Mouse (Mus musculus) retina, postnatal 7 days (tissue): ENCODE data around the gene Spata5.

Experiments
- DNase-seq: peaks from one replicate; pipeline ENCODE4 v3.0.0-alpha.2; 2012; ENCODE audit warnings: low read depth, low spot score

Gene Spata5

DNA sequence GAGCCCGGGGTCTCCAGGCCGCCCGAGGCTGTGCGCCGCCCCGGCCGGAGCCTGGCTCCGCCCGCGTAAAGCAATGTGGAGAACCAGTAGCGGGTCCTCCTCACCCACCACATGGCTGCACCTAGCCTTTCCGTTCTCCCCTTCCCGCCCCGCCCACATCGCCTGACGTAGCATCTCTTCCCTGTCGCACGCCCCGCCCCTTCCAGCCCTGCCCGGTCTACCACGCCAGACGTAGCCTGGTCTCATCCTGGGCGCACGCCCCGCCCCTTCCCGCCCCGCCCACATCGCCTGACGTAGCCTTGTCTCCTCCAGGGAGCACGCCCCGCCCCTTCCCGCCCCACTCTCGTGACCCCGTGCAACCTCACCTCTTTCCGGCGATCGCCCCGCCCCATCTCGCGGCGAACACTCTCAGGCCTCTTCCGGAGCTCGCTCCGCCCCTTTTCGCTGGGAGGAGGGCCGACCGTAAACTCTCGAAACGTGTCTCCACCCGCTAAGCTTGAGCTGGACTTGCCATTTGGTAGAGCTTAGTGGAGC lies at the start of gene Spata5:
Gene Spata5, plus strand, starts transcription at position 439 of the 534 bp plus-strand sequence.
- peak; percentile 100 for DNase-seq

DNA sequence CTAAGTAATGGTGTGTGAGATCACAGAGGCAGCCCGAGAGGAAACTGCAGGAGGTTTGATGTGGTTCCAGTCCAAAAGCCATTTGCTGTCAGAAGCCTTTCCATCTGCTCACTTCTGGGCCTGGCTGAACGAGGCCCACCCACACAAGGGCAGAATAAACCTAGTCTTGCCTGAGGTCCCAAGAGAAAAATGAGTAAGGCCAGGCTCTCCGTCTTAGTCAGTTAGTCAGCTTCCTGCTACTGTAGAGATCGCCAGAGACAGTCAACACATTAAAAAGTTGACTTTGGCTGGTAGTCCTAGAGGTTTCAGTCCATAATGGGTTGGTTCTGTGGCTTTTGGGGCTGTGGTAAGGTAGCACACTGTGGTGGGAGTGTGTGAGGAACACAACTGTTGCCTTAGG lies 49.3 kb upstream of the Spata5 start:
- DNase-seq = no peak

DNA sequence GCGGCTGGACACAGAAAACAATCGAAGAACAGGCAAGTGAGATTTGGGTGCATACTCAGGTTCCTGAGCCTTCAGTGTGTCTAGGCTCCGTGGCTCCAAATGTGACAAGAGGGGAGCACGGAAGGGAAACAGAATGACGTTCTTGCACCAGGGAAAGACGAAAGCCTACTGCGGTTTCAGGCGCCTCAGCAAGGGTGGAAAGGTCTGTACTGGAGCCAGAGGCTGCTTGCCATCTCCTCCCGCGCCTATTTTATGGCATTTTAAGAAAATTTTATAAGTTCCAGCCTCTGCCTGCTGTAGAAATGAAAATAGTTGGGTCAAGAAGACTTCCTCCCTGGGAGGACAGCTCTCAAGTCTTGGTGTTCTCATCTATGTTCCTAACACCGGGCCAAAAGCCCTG lies 46.0 kb upstream of the Spata5 start:
- DNase-seq = no peak

DNA sequence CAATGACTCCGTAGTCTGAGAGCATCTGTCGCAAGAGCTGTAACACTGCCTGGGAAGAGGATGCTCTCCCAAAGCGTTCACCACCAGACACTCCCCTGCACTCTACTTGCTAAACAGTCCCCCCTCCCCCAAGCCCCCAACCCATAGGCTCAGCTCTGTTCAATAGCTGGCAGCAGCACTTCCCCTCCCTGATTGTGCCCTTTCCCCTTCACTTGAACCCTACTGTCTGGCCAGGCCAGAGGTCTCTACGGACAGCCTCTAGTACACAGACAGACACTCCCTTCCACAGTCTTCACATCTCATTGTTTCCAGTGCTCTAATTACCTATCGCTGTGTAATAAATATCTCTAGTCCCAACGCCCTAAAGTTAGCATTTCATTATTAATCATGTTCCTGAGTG lies 41.8 kb upstream of the Spata5 start:
- DNase-seq = no peak

DNA sequence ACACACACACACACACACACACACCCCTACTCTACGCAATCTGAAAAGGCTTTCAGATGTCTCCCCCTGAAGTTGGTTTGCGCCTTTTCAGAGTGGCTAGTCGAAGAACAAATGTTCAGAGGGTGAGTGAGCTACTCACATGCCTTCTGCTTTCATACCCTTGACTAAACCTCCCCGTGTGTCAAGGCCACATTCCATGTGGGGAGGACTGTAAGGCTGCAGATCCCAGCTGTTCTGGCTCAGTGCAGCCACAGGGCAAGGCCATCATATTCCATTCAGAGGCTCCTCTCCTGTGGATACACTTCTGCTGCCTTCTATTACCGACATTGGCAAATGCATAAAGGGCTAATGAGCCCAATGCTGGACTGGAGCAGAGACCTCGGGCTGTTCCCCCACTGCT lies 41.3 kb upstream of the Spata5 start:
- DNase-seq = no peak

DNA sequence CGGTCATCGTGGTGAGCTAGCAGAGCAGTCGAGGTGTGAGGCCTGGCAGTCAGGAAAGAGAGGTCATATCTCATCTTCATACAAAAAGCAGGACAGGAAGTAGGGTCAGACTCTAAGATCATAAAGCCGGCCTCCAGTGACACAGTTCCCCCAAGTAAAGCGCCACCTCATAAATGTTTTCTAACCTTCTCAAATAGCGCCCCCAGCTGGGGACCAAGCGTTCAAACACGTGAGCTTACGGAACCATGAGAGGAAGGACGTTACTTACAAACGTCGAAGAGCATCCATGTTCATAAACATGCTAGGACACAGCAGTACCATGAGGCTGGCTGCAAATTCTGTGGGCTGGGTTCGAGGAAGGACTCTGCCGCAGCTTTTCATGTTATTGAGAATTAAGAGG lies 40.5 kb upstream of the Spata5 start:
- no peak for DNase-seq

DNA sequence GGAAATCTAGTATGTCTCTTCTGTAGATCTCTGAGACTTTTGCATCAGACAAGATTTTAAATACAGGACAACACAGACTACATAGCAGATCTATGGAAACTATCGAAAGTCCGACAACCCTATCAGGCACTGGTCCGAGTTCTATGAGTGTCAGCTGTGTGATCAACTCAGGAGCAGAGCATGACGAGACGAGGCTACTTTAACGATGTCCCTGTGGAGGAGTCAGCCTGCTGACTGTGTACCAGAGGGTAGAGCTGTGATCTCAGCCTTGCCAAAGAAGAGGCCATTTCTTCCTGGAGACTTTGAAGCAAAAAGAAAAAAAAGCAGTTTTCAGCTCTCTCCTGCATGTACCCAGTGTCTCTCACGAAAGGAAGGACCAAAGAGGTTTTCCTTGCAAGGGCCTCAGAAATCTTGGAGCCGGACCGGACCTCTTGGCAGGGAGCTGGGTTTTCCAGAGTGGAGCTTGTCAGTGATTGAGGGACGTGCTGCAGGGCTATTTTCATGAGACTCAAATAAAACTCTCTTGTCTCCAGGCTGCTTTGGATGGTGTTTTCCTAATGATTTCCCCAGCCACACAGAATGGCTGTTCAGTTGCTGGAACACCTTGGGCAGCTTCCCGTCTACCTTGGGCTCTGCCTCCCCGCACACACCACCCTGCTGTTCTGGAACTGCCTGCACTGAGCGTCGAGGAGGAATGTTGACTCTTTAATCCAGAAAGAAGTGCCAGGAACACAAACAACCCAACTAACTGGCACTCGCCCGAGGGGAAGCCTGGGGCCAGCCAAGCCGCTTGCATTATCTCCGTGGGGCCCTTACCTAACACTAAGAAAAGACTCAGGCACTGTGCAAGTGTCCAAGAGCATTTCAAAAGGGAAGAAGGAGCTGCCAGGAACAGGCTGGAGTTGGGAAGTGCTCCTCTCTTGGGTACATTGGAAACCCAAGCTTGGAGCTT lies 39.5 kb upstream of the Spata5 start:
- no peak for DNase-seq

DNA sequence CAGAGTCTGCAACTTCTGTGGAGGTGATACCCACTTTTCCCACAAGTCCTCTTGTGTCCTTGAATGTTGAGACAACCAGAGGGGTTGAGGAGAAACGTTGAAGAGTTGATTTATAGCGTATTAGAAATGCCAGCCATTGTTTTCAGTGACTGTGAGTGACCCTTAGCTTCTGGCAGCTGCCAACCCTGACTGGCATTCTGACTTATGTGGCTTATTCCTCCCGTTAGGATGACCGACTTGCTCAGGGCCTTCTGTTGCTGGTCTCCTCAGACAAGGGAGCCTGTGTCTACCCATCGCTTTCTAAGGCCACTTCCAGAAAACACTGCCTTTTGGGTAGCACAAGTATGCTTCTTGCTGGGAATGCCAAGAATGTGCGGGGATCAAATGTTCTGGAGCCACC lies 38.2 kb upstream of the Spata5 start:
- no peak for DNase-seq

DNA sequence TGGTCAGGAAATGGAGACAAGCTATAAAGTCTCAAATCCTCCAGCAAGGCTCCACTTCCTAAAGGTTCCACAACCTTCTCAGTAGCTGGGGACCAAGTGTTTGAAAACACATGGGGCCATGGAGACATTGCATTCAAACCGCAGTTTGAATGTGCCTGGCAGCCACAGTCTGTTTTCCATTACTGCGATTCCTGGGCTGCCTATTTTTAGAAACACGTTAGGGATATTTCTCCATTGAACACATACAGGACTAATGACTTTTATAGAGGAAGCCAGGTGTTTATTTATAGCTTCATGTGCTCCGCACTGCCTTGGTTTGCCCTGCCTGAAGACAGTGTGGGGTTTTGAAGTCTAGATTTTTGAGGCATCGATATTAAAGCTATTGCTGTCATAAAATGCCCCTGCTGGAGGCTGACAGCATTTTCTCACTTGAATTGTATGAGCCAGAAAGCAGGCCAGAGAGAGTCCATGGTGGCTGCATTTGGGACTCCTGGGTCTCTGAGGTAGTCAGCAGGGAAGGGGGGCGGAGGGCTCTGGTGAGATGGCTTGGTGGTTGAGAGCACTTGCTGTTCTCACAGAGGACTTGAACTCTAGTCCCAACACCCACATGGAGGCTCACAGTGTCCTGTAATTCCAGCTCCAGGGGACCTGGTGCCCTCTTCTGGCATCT lies 36.5 kb upstream of the Spata5 start:
- no peak for DNase-seq

DNA sequence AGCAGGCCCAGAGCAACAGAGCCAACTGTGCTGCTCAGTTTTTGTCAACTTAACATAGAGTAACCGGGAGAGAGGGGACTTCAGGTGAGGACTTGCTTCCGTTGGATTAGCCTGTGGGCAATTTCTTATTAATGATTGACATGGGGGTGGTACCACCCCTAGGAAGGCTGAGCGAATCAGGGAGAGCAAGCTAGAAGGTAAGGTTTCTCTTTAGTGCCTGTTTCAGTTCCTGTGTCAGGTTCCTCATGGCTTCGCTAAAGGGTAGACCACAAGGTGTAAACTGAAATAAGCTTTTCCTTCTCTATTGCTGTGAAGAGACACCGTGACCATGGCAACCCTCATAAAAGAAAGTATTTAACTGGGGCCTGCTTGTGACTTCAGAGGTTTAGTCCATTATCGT lies 32.4 kb upstream of the Spata5 start:
- no peak for DNase-seq

DNA sequence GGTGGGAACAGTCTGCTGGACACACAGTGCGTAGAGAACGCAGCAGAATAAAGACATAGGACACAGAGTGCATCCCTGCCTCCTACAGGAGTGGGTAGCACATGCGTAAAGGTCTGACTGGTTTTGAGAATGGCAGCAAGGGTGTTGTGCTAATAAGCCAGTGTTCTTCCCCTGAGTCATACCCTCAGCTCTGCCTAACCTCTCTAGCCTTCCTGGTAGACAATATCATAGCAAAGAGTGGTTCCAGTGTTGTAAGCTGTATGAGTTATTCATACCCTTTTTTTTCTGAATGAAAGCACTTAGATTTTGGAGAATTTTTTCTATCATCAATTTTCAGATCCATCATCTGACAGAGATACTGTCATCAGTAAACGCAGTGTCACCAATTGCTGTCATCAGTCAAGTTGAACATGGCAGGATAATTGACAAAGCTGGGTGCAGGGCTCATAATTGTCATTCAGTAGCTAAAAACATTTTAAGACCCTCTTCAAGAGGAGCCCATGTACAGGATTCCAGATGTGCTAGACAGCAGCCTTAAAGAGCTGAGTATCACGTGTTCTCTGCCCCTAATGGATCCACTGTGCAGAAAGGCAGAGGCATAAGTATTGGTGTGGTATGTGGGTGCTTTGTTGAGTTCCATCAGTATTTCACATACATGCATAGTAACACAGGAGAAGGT lies 22.6 kb upstream of the Spata5 start:
- no peak for DNase-seq

DNA sequence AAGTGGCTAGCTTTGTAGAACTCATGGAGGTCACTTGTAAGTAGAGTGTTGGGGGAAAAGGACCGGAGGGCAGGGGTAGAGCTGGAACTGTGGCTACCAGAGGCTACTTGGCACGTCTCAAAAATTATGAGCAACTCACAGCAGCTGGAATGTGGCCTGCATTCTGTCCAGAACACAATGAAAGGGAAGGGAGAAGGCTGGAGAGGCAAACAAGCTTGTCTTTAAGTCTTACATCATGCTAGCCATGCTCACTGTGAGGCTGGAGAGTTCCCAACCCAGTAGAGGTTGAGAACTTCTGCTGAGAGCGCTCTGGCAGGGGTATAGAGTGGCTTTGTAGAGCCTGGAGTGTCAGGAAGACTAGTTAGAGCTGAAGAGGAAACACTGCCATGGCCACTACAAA lies 22.1 kb upstream of the Spata5 start:
- DNase-seq = no peak

DNA sequence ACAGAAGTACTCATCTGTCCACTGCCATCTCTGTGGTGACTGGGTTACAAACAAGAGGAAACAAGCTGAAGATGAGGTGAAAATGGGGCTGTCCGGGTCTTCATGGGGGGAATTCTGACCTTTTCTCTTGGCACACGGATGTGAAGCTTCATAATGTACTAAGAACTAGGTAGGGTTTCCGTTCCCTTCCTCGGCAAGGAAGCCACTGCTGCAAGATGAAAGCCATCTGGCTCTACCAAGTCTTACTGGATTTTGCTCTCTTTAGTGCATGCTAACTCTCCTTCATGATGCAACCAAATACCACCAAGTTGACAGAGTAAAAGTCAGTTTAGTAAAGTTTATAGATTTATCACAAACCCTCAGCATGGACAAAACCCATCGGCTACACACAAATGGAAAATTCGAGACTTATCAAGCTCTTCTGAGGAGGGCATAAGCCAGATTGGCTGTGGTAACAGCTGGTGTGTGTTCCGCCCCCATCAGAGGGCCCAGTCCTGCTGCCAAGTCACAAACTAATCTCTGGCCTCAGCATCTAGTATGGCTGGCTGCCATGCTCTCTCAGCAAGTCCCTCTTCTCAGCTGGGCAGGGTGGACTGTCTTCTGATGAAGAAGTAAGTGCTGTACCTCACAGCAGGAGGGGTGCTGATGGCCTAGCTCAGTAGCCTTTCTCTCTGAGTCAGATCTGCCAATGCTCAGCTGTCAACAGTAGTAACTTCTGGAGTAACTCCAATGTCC lies 20.9 kb upstream of the Spata5 start:
- DNase-seq = no peak

DNA sequence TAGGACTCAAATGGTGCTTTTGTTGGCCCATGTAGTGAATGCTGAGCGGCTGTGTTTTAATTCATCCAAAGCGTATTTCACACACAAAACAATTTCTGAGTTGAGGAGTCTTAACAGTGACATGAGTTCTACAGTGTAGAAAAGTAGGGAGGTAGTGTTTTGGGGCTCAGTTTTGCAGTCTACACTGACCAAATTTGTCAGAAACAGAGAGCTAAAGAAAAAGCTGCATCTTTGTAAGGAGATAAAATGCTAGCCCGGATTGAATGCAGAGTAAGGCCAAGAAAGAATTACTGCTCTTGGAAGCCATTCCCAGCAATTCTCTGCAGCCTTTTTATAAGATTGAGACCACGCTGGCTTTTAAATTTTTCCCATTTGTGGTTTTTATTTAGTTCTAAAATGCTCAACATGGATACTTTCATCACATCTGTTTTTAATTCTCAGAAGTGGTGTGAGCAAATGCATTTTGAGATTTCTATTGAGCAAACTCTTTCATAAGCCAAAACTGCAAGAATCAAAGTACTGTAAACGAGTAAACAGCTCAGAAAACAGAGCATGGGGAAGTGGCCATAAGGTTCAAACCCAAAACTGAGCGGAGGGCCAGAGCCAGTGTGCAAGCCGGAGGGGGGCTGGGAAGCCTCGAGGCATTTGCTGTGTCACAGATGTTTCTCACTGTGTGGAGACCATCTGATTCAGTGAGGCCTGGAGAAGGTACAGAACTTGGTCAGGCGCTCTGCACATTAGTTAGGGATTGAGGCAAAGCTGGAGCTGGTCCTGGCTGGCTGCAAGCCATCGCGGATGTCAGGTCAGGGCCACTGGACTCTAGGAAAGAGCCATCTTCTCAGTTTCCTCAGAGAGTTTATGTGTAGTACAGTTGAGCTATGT lies 17.7 kb upstream of the Spata5 start:
- no peak for DNase-seq

DNA sequence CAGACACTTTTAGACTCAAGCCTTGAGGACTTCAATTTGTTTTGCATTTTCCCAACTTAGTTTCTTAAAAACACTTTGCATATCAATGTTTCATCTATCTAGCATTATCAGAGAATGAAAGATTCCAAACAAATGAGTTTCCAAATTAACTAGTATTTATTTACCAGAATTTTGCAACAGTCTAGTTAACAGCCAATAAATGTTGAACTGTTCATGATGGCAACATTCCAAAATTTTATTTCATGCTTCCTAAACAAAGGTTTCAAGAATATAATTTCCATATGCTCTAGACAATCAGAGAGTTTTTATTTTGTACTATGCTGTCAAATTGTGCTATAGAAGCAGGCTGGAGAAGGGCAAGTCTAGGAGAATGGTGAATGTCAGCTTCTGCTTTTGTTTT lies 12.1 kb upstream of the Spata5 start:
- DNase-seq = no peak

DNA sequence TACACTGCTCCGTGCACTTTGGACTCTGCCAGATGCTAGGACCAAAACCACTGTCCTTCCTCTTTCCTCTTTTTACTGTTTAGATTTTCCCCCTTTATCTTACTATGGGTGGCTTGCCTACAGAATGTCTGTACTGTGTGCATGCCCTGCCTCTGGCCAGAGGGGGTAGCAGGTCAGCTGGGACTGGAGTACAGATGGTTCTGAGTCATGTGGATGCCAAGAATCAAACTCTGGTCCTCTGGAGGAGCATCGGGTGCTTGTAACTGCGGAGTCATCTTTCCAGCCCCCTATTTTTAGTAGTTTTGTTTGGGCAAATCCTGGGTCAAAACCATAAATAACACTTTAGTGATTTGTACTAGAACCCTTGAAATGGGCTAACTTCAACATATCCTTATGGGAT lies 6.2 kb upstream of the Spata5 start:
- no peak for DNase-seq

DNA sequence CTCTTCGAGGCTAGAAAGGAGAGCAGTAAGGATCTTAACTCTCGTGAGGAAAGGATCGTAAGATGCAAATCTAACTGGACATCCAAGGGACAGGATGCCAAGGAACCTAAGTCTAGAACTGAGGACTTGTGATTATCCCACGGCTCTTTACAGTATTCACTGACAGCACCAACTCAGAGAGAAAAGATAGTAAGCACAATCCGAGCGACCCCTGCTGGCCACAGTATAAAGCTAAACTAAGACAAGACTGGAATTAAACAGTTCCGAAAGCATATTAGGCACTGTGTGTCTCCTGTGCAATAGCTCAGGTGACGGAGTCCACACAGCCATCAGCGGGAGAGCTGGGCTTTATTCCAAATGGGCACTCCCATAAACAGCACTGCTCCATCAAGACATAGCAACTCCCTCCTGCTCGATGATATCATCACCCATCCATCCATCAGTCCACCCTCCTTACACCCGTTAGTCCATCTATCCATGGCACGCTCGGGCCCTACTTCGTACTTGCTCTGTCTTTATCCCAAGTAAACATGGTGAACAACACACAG lies 5.2 kb upstream of the Spata5 start:
- peak; percentile 69 for DNase-seq

DNA sequence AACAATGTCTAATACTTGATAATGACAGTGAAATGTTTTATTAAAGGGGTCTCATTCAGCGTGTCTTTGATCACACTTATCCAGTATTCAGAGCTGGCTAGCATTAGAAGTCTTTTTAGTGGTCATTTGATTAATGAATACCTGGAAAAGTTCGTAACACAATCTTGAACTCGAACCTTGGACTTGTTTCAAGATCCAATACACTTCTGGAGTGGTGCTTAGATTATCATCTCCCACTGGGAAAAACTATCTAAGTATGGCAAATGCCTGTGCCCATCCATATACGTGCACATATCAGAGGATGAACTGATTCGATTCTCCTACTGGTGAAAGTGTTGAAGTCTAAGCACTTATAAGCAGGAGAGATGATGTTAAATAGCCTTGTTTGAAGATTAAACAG lies 1.4 kb upstream of the Spata5 start:
- no peak for DNase-seq

DNA sequence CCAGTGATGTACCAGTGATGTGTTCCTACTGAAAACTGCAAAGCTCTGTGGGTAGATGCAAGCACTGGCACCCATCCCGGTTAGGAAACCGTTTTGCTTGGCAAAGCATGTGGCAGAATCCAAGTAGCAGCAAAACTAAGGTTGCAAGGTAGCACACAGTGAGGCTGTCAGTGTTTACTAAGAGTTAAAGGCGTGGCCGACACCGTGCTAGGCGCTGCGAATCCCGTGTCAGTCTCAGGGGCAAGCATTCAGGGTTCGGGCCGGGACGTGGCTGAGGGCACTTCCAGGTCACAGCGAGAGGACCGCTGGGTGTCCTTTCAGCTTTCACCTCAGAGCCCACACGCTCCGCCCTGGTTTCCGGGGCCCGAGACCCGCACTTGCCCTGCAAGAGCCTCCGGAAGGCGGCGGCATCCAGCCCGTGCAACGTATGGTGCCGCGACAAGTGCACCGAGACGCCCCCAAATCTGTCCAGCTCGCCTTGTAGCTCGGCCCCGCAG lies 687 bp upstream of the Spata5 start:
- DNase-seq = no peak

DNA sequence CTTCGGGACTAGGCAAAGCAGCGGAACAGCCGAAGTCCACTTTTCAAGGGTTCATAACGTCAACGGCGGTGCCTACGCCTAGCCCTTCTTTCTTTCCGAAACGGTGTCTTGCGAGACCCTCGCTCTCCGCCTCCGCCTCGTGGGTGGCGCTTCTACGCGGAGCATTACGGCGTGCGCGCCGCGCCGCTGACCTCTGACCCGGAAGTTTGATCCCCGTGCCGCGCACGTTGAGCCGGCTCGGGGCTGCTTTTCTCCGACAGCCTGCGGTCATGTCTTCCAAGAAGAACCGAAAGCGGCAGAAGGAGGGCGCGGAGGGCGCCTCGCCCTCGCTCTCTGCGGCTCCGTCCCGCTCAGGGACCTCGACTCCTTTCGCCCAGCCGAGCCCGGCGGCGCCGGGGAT lies 376 bp downstream of the Spata5 start, which contains the start of gene Nudt6:
Gene Nudt6, minus strand, starts transcription at position 140 of the 400 bp plus-strand sequence.
- peak; percentile 88 for DNase-seq
